Mouse (Mus musculus): ENCODE results near the gene Klhl7. TPM values are rescaled to one million over a fixed set of nuclear protein-coding genes. Genes with fewer than 3 reads are reported as not detected.

Gene Klhl7
- total and polyA plus RNA-seq, 2 experiments from 2014 or later, result 47.1 to 55.3 TPM

DNA sequence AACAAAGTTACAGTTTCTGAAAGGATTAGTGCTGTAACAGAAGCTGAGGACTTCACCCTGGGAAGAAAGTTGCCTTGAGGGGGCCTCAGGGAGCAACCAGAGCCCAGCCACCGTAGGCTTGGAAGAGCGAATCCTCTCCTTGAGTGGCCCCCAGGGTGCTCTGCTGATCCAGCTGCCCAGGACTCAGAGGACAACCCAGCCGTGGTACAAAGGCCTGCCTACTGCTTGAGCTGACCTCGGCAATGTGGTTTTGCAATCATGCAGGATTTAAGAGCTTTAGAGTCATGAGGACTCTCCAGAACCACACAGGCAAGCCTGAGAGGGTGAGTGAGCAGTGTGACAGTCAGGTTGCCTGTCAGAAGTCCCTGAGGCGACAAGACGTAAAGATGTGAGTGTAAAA is 28.4 kb upstream of the Klhl7 start:
- DNase-seq (ENCODE audit: low spot score) (no peak), ATAC-seq (ENCODE audit: insufficient read depth, low read depth) (no peak)
- no peak for TF ChIP-seq CTCF (IDR thresholded peaks at IDR 0.05; ENCODE audit: low read depth)
- TF ChIP-seq EP300 (IDR thresholded peaks at IDR 0.05; ENCODE audit: low read depth), result no peak
- Histone ChIP-seq H3K27me3 (ENCODE audit: control insufficient read depth, insufficient read depth, low read length) (no peaks in the 10 kb centered on the region), H3K4me2 (ENCODE audit: low read depth, low read length) (no peak overlapping the region), H3K27ac (ENCODE audit: low read depth) (peak overlapping the region; percentile 63; the same call in 1 of the 2 replicates), H3K9ac (replicated peaks; ENCODE audit: low read depth, low read length) (no peak overlapping the region), H3K9me3 (replicated peaks; ENCODE audit: control insufficient read depth, low read length) (no peaks in the 10 kb centered on the region), H3K4me1 (ENCODE audit: control insufficient read depth, insufficient read depth) (0 out of 2 replicates have a peak, but pooled peaks cover 6% of the 10 kb centered on the region), H3K36me3 (replicated peaks; ENCODE audit: control insufficient read depth, insufficient read depth, low read length) (no peaks in the 10 kb centered on the region), H3K4me3 (ENCODE audit: low read depth, low read length) (no peak overlapping the region)
- WGBS, result 68% methylated on average over 6 of the region's 6 CpGs

DNA sequence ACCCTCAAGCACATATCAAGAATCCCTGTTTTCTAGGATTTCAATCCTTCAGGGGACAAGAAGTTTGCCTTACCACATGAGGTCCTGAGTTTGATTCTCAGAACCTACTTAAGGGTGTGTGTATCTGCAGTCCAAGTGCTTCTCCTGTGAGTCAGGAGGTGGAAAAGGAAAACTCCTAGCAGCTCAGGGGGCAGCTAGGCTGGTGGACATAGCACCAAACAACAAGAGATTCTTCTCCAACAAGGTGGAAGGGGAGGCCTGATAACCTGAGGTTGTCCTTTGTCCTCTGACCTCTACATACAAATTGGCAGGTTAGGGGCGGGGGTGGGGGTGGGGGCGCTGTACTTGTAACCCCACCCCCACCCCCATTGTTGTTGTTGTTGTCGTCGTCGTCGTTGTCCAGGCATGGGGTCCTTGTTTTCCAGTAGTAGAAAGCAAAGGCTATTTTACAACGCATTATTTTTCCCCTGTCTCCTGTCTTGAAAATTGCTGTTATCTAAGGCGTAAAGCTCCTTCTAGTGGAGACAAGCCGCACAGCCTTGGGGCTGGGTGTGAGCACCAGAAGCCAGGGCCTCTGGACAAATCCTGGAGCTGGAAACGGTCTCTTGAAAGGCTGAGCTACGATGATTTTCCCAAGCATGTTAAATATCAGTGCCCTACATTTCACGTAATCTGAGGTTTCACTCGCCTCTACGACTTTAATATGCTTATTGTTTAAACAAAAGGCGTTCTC is 23.3 kb upstream of the Klhl7 start:
- no peaks in the 10 kb centered on the region for H3K9me3 ChIP-seq (replicated peaks; ENCODE audit: control insufficient read depth, low read length)
- H3K27ac ChIP-seq (ENCODE audit: low read depth), result peak overlapping the region; percentile 54
- WGBS, result 3% methylated on average over 15 of the region's 15 CpGs
- H3K36me3 ChIP-seq (replicated peaks; ENCODE audit: control insufficient read depth, insufficient read depth, low read length), result no peaks in the 10 kb centered on the region
- TF ChIP-seq EP300 (IDR thresholded peaks at IDR 0.05; ENCODE audit: low read depth) (no peak), CTCF (IDR thresholded peaks at IDR 0.05; ENCODE audit: low read depth) (peak; percentile 81)
- no peaks in the 10 kb centered on the region for H3K27me3 ChIP-seq (ENCODE audit: control insufficient read depth, insufficient read depth, low read length)
- peak overlapping the region; percentile 51 for H3K4me2 ChIP-seq (ENCODE audit: low read depth, low read length)
- H3K4me3 ChIP-seq (ENCODE audit: low read depth, low read length), result peak overlapping the region; percentile 36
- H3K9ac ChIP-seq (replicated peaks; ENCODE audit: low read depth, low read length), result peak overlapping the region; percentile 40; the same call in 1 of the 2 replicates
- DNase-seq (ENCODE audit: low spot score) (peak; percentile 82), ATAC-seq (ENCODE audit: insufficient read depth, low read depth) (peak; percentile 89)
- H3K4me1 ChIP-seq (ENCODE audit: control insufficient read depth, insufficient read depth), result 0 out of 2 replicates have a peak, but pooled peaks cover 2% of the 10 kb centered on the region

GRCm38 (mm10) chr5:24077739-24078306 is 22.6 kb upstream of the Klhl7 start:
- Histone ChIP-seq H3K27ac (ENCODE audit: low read depth) (no peak overlapping the region; the same call in 1 of the 2 replicates), H3K4me3 (ENCODE audit: low read depth, low read length) (peak overlapping the region; percentile 36; the same call in 1 of the 2 replicates), H3K36me3 (replicated peaks; ENCODE audit: control insufficient read depth, insufficient read depth, low read length) (no peaks in the 10 kb centered on the region), H3K27me3 (ENCODE audit: control insufficient read depth, insufficient read depth, low read length) (no peaks in the 10 kb centered on the region), H3K9ac (replicated peaks; ENCODE audit: low read depth, low read length) (peak overlapping the region; percentile 40; the same call in 1 of the 2 replicates), H3K4me1 (ENCODE audit: control insufficient read depth, insufficient read depth) (no peaks in the 10 kb centered on the region), H3K4me2 (ENCODE audit: low read depth, low read length) (peak overlapping the region; percentile 51), H3K9me3 (replicated peaks; ENCODE audit: control insufficient read depth, low read length) (no peaks in the 10 kb centered on the region)
- 22% methylated on average over 7 of the region's 7 CpGs for WGBS
- TF ChIP-seq CTCF (IDR thresholded peaks at IDR 0.05; ENCODE audit: low read depth), result no peak
- no peak for TF ChIP-seq EP300 (IDR thresholded peaks at IDR 0.05; ENCODE audit: low read depth)
- no peak for ATAC-seq (ENCODE audit: insufficient read depth, low read depth)
- DNase-seq (ENCODE audit: low spot score), result no peak

- Histone ChIP-seq H3K9ac (replicated peaks; ENCODE audit: low read depth, low read length) (no peak overlapping the region), H3K27me3 (ENCODE audit: control insufficient read depth, insufficient read depth, low read length) (no peaks in the 10 kb centered on the region), H3K4me3 (ENCODE audit: low read depth, low read length) (no peak overlapping the region), H3K27ac (ENCODE audit: low read depth) (no peak overlapping the region), H3K36me3 (replicated peaks; ENCODE audit: control insufficient read depth, insufficient read depth, low read length) (no peaks in the 10 kb centered on the region), H3K4me1 (ENCODE audit: control insufficient read depth, insufficient read depth) (no peaks in the 10 kb centered on the region), H3K9me3 (replicated peaks; ENCODE audit: control insufficient read depth, low read length) (no peaks in the 10 kb centered on the region), H3K4me2 (ENCODE audit: low read depth, low read length) (no peak overlapping the region)
- ATAC-seq (ENCODE audit: insufficient read depth, low read depth), result peak; percentile 57
- TF ChIP-seq CTCF (IDR thresholded peaks at IDR 0.05; ENCODE audit: low read depth) (peak; percentile 54), EP300 (IDR thresholded peaks at IDR 0.05; ENCODE audit: low read depth) (no peak)
- no peak for DNase-seq (ENCODE audit: low spot score)
- 76% methylated on average over 7 of the region's 7 CpGs for WGBS
Measured at GRCm38 (mm10) chr5:24078420-24079179, 21.8 kb upstream of the Klhl7 start.

DNA sequence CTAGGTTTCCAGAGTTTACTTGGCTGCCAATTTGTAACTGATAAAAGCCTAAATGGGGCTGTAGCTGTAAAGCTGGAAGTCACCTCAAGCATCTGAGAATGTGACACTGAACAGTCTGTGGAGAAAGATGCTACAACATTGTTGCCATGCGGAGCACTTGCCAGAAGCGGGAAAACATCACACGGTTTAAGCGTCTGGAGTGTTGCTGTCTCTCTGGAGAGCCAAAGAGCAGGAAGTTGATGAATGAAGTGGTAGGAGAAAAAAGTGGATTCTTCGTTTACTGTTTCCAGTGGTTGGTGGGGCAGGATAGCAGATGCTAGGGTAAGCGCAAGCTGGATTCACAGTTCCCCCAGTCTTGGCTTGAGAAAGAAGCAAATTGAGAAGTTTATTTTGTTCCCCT is 19.6 kb upstream of the Klhl7 start:
- H3K27ac ChIP-seq (ENCODE audit: low read depth), result no peak overlapping the region
- TF ChIP-seq CTCF (IDR thresholded peaks at IDR 0.05; ENCODE audit: low read depth) (no peak), EP300 (IDR thresholded peaks at IDR 0.05; ENCODE audit: low read depth) (no peak)
- DNase-seq (ENCODE audit: low spot score) (no peak), ATAC-seq (ENCODE audit: insufficient read depth, low read depth) (no peak)
- H3K4me3 ChIP-seq (ENCODE audit: low read depth, low read length), result no peak overlapping the region
- no peaks in the 10 kb centered on the region for H3K36me3 ChIP-seq (replicated peaks; ENCODE audit: control insufficient read depth, insufficient read depth, low read length)
- H3K4me1 ChIP-seq (ENCODE audit: control insufficient read depth, insufficient read depth), result no peaks in the 10 kb centered on the region
- H3K9me3 ChIP-seq (replicated peaks; ENCODE audit: control insufficient read depth, low read length), result no peaks in the 10 kb centered on the region
- H3K9ac ChIP-seq (replicated peaks; ENCODE audit: low read depth, low read length), result no peak overlapping the region
- no peak overlapping the region for H3K4me2 ChIP-seq (ENCODE audit: low read depth, low read length)
- H3K27me3 ChIP-seq (ENCODE audit: control insufficient read depth, insufficient read depth, low read length), result no peaks in the 10 kb centered on the region
- 42% methylated on average over 6 of the region's 6 CpGs for WGBS

Measured in heart, postnatal 0 days (tissue).